Mouse (Mus musculus): ENCODE measurements around the gene Il12a.

- TF ChIP-seq CTCF (IDR thresholded peaks at IDR 0.05; ENCODE audit: extremely low read depth, insufficient read depth, insufficient read length, insufficient replicate concordance) (no peak), POLR2A (IDR thresholded peaks at IDR 0.05; ENCODE audit: low read depth, low read length) (no peak)
Observed at GRCm38 (mm10) chr3:68675216-68675835, 15.1 kb upstream of the Il12a start.

All from spleen, adult 2 months (tissue).